Mouse (Mus musculus) Muller cell, postnatal 12 days (primary cell): ENCODE data around the gene Prelid3b.

Source experiments
- DNase-seq: peaks from one replicate; pipeline ENCODE4 v3.0.0-alpha.2; 2015; ENCODE audit errors: inconsistent ontology term

Gene Prelid3b

GRCm38 (mm10) chr2:174426856-174427255 lies 46.0 kb downstream of the Prelid3b start:
- DNase-seq, result no peak

- no peak for DNase-seq
These were observed 48.4 kb downstream of the Prelid3b start for GRCm38 (mm10) chr2:174424301-174425085.

- DNase-seq, result no peak
These were observed 51.8 kb downstream of the Prelid3b start for GRCm38 (mm10) chr2:174421107-174421506.

- DNase-seq, result peak; percentile 94
These were observed 57.1 kb downstream of the Prelid3b start, which contains the start of gene Nelfcd for GRCm38 (mm10) chr2:174415731-174416310. Gene Nelfcd (plus strand): TSS chr2:174415804.
